Mouse (Mus musculus): ENCODE results near the gene Cend1.

DNA sequence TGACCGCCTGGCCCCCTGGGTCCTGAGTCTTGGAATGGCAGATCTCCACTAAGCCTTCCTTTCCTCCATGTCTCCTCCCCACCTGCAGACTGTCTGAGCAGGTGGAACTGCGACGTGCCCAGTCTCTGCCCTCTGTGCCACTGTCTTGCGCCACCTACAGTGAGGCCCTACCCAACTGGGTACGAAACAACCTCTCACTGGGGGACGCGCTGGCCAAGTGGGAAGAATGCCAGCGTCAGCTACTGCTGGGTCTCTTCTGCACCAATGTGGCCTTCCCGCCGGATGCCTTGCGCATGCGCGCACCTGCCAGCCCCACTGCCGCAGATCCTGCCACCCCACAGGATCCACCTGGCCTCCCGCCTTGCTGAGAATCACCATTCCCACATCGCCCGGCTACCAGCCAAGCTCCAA is 30.0 kb upstream of the Cend1 start:
- no peak for TF ChIP-seq CTCF (IDR thresholded peaks at IDR 0.05)
- TF ChIP-seq EP300 (IDR thresholded peaks at IDR 0.05) = no peak
